Mouse (Mus musculus) megakaryocyte, embryonic 14.5 days (primary cell): ENCODE measurements around the gene Ccdc34.

Experiments
- FLI1 ChIP-seq: IDR thresholded peaks from 2 replicates; pipeline ENCODE4 v1.6.1; 2012; ENCODE audit warnings: low read length, inconsistent platforms, mixed read lengths
- GATA1 ChIP-seq: IDR thresholded peaks from 3 replicates; pipeline ENCODE4 v1.6.1; 2012; ENCODE audit warnings: mixed read lengths, low read length, inconsistent platforms, borderline replicate concordance

DNA sequence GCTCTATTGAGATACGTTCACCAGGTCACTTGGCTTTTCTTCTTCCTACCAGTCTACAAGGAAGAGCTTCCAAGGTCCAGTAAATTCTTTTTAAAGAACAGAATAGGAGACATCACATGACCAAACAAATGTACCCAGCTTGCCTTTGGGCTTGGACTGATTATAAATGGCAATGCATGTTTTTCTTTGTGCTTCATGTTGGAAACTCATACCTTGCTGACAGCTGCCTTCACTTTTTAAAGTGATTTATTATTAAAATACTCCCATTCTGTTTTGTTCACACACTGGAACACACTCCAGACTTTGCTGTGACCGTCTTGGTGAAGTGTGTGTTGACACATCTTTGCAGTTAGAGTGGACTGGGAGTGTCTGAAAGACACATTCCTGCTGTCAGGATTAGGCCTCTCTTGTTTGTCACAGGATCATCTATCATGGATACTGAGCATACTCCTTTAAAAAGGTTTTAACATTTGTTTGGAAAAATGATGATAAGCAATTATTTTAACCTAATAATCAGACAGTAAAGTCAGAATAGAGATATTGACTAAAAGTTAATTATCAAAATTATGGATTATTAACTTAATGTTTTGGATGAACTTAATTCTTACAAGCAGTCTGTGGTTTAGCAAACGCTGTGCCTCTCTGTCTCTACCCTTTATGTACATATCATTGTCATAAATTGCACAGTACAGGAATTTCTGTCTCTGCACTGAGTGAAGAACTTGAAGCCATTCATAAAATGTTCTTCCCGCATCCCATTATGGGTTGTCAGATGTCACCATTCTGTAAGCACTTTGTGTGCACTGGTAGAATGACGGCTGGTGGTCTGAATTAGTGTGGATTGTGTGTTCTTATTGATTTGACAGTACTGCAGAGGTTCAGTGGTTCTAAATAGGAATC, 25.5 kb downstream of the Ccdc34 start:
- TF ChIP-seq GATA1 (no peak), FLI1 (no peak)
